Mouse (Mus musculus): ENCODE results near the gene Fam8a1.

Fam8a1 gene

DNA sequence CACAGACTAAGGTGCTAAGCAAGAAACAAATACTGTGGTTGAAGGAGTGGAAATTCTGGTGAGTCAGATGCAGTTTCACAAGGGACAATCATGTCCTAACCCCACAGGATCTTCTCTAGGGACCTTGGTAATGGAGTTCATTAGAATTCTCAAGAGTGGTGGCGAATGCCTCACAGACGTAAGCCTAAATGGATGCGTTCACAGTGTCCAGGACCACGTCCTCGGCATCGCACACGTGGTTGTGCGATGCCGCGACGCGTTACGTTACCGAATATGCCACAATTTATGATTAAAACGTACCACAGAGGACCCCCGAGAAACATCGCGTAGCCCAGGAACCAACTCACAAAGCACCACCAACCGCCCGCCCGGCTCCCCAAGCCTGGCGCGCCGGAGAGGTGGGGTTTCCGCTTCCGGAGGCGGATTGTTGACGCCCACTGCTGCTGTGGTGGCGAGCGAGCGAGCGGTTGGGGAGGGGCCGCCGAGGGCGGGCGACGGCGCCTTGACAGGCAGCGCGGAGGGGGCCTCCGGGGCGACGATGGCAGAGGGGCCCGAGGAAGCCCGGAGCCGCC is at the start of gene Fam8a1:
Gene Fam8a1 (plus strand): TSS at position 475 of the 572 bp plus-strand sequence.
- peak; percentile 95 for DNase-seq

DNA sequence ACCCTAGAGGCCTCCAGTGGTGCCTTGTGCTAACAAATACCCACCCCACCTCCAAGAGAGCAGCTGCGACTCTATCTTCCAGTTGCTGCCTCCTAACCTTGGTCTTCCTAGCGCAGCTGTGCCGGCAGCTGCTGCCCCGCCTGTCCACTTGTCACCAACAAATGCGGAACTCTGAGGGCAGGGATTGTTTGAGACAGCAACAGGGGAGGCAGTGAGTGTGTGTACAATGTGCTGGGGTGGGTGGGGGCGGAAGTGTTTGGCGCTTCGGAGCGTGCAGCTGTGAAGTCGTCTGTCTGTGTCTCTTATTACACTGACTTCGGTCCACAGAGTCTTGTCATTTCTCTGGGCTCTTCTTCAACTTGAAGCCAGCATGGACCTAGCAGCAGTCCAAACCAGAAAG is 49.7 kb upstream of the Fam8a1 start:
- DNase-seq: no peak

DNA sequence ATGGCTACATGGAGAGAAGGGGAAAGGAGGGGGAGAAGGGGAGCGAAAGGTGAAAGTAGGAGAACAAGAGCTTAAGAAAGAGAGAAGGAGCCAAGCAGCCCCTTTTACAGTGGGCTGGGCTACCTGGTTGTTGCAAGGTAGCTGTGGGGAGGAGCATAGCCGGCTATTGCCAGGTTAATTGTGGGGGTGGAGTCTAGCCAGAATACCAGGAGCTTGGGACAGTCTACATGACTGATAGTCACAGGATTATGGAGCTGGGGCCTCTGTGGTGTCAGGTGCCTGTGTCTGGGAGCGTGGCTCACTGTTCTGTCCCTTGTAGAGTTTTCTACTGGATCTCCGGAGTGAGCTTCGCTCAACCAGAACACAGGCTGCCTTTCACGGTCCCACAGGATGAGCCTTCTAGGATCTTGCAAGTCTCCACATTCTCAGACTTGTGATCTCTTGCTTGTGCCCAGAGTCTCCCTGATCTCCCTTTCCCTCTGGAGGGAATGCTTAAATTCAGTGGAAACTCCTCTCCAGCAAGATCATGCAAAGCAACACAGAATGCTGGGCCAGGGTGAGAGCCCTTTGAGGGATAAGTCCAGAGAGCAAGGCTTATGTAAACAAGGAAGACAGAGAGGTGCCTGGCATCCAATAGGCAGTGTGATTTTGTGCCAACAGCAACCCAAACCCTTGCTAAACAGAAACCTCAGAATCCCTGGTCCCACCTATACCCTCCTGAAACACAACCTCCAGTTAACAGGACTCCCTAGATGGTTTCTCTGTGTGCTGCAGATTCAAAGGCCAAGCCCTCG is 48.2 kb upstream of the Fam8a1 start:
- no peak for DNase-seq

DNA sequence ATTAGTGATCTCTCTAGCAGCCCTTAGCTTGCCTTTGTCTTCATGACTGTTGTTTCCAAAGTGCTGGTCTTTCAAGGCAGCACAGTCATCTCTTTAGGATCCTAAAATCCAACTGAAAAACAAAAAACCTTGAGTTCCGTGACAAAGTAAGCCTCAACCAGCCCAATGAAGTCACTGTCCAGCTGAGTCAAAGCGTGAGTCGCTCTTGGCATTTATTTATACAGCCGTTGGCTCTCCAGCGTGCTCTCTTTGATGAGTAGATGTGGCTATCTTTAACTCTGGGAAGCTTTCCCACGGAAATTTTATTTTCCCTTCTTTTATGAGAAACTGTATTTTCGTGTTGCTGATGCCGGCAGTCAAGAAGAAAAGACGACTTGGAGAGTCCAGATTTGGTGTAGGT is 42.7 kb upstream of the Fam8a1 start:
- no peak for DNase-seq

DNA sequence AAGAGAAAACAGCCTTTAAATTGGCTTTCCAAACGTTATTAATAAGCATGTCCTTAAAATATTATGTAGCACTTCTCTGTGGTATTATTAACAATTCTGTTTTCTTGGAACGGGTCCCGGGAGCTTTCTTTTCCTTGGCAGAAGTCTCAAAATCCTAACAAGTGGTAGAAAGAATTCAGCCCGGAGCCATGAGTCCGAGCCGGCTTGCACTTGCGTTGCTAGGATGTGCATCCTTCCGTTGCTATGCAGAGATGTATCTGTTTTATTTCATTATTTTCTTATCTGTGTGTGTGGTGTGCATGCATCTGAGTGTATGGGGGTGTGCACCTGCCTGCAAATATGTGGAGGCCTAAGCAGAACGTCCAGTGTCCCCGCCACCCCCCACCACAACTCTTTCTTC is 41.5 kb upstream of the Fam8a1 start:
- DNase-seq: no peak

DNA sequence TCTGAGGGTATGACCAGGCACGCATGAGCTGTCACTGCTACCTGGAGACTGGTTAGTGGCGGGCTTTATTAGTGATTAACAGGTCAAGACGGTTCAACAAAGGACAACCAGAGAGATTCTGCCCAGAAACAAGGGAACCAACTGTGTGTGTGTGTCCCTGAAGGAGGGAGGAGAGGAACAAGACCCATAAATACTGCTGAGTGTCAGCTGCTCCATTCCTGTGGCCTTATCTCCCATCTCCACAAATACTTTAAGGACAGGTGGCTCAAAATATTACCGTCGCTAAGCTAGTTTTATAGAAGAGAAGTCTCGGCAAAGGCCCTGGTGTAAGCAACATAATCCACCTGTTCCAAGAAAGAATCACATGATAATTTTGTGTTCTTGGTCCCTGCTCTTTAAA is 39.9 kb upstream of the Fam8a1 start:
- DNase-seq: no peak

DNA sequence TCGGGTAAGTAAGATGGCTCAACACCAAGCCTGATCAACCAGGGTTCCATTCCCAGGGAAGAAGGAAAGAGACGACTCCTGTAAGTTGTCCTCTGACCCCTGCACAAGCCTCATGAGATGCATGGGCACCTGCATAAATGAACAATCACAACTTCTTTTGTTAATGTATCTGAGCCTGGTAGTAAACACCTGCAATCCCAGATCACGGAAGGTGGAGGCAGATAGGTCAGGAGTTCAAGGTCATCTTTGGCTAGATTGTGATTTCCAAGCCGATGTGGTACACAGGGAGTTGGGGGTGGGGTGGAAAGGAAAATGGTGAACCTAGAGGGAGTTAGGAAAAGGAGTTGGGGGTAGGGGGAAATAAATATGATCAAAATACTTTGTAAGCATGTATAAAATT is 36.5 kb upstream of the Fam8a1 start:
- no peak for DNase-seq

DNA sequence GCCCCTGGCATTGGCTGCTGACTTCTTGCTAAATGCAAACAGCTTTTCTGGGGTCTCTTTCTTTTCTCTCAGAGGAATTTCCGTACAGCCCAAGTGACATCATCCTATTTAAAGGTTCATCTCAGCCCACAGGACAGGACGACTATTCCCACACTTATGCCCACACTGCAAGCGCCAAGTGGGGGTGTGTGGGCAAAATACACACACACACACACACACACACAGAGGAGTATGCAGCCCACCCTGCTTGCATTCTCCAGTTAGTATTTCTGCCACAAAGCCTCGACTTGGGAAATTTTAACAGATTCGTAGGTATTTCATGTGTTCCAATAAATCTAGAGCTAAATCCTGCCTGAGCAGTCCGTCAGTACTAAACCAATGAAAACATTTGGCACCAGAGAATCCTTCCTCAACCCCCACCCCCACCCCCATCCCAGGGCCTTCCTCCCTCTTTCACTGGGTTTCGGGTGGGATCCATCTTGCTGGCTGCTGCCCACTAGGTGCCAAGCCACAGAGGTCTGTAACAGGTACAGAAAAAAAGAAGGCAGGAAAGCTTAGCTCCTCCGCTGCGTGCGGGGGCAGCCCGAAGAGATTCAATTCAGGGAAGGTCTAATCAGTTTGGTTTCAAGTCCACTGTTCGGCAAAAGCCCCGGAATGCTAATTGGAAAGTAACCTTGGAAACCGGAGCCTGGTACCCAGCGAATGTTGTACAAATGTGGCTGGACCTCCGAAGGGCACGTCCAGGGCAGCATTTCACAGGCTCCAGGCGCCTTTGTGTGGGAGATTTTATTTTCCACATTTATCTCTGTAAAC is 35.8 kb upstream of the Fam8a1 start:
- no peak for DNase-seq

DNA sequence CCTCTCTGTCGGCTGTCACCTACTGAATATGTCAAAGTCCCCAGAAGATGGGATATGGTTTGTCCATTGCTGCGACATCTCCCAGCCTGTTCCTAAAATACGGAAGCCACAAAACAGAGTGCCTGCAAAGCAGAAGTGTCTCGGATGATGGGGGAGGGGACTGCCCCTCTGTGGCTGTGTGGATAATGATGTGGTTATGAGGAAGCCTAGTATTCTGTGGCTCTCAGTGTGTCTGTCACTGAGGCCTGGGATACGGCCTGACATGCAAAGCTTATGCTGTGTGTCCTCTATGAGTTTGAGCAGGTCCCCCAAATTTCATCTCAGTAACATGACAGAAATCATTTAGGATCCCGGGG is 35.2 kb upstream of the Fam8a1 start:
- no peak for DNase-seq

DNA sequence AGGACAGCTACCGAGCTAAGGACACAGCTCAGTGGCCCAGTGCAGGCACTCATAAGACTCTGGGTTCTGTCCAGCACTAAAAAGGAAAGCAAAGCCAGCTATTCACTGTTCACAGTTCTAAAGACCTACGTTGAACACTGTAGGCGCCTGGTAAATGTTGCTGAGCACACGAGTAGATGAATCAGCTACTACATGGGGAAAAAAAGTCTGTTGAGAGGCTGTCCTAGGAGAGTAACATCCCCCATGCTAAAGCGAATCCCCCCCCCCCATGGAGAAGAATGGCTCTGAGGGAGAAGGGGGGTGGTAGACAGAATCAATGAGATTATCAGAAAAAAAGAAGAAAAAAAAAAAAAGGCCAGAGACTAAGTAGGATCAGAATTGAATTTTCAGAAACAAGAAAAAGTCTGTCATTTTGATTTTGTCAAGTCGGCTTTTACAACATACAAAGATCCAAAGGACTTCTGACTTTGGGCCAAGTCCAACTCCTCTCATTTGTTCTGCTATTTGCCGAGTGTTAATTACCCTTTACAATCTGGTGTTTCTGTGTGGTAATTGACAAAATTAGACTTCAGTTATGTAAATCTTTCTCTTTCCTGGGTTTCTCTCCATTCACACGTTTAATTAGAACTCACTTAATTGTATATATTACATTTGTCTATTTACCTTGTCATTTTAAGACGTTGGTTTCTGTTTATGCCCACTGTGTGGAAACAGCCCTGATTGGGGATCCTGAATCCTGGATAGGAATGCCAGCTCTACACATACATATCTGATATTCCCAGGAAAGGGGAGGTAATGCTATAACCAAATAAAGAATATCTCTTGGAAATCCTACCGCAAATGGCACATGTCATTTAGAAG is 28.5 kb upstream of the Fam8a1 start:
- DNase-seq: no peak

DNA sequence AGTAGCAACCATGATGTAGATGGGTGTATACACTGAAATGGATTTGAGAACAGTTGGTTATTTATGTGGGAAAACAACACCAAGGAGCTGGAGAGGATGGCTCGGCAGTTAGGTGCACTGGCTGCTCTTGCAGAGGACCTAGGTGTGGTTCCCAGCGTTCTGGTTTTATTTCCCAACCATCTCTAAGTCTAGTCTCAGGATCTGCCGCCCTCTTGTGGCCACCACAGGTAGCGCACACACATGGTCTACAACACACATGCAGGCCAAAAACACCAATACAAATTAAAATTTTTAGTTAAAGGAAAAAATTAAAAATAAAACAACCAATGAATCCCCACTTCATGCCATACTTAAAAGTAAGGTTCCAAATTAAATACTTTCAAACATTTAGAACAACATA is 27.0 kb upstream of the Fam8a1 start:
- DNase-seq: no peak

DNA sequence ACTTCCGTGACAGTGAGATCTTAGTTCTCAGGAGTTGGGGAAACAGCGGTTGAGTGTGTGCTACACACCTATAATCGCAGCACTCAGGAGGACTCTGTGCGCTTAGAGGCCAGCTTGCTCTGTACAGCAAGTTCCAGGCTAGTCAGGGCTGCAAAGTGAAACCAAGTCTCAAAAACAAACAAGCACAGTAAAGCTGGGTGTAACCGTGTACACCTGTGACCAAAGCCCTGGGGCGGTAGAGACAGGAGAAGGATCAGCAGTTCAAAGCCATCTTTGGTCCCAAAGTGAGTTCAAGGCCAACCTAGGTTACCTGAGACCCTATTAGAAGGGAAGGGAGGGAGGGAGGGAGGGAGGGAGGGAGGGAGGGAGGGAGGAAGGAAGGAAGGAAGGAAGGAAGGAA is 25.1 kb upstream of the Fam8a1 start:
- DNase-seq: no peak

DNA sequence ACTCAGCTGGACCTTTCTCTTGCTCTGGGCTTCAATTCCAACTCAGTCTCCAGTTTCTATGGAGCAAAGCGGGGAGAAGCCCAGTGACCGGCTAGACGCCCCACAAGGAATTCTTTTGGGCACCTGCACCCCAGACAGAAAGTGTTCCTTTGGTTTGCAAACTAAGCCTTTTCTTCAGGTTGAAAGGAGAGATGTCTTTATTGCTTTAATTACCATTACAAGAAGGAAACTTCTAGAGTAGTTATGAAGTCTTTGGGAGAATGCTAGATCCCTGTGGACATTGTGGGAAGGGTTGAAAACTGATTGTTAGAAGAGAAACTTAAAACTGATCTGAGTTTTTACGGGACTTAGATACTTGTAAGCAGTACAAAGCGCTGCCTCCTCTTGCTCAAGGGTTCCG is 23.8 kb upstream of the Fam8a1 start:
- no peak for DNase-seq

DNA sequence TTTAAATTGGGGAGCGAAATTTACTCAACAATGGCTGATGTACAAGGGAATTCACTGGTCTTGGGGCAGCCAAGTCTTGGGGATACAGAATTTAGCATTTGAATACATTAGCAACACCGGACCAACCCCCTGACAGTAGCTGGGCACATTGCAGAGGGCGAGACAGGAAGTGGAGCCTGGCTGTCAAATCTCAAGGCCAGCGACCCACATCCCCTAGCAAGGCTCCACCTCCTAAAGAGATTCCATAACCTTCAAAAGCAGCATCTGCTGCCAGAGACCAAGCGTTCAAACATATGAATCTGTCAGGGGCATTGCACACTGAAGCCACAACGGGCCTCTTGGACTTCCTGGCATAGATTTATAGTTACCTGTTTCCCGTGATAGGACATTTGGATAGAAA is 17.5 kb upstream of the Fam8a1 start:
- no peak for DNase-seq

DNA sequence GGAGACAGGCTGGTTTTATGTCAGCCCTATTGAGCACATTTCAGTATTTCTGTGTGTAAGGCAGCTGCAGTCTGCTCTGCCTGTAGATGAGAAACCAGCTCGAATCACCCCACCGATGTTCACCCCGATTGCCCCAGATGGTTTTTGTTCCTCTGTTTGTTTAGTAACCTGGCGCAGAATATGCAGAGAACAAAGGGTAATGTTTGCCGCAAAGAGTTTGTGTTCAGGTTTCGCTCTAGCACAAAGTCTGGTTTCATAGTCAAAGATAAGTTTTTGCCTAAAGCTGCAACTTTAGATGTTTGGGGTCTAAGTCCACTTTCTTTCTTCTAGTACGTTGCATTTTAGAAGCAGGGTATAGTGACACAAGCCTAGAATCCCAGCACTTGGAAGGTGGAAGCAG is 16.7 kb upstream of the Fam8a1 start:
- DNase-seq: no peak

DNA sequence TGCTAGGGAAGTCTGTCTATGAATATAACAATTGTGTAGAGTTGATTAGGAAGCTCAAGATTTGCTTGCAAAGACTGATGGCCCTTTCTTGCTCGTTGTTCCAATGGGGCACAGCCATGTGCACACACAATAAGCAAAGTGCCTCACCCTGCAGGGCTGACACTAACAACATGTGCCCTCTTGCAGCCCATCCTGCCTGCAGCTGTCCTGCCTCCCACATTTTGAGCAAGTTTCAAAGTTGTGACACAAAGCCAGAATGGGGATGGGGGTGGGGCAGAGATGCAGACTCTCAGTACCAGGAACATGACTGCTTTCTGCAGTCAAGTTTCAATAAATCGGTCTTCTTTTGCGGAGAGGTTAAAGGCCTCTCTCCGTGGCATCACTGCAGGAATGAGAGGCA is 15.7 kb upstream of the Fam8a1 start:
- DNase-seq: no peak

DNA sequence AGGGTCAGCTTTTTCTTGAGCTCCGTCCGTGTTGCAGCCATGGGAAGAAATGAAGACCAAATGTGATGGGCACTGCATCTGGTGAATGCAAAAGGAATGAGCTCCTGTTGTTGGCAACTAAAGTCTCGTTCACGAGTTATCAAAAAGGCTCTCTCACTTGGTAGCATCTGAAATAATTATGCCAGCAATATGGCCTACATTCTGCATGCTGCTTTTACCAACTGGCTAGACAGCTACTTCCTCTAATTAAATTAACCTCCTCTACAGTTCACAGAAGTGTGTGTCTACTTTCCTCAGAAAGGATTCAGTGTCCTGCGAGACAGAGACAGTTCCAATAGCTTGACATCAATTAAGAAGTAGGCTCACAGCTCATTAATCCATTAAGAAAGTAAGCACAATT is 14.8 kb upstream of the Fam8a1 start:
- DNase-seq: no peak

DNA sequence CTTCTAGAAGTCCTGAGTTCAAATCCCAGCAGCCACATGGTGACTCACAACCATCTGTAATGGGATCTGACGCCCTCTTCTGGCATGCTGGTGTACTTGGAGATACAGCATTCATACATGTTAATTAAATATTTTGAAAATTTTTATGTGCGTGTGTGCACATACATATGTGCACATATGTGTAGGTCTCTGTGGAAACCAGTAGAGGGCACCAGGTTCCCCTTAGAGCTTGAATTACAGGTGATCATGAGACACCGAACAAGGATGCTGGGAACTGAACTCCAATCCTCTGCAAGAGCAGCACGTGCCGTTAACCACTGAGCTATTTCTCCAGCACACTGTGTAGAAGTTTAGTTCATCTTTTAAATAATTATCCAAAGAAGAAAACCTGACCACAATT is 10.1 kb upstream of the Fam8a1 start:
- no peak for DNase-seq

DNA sequence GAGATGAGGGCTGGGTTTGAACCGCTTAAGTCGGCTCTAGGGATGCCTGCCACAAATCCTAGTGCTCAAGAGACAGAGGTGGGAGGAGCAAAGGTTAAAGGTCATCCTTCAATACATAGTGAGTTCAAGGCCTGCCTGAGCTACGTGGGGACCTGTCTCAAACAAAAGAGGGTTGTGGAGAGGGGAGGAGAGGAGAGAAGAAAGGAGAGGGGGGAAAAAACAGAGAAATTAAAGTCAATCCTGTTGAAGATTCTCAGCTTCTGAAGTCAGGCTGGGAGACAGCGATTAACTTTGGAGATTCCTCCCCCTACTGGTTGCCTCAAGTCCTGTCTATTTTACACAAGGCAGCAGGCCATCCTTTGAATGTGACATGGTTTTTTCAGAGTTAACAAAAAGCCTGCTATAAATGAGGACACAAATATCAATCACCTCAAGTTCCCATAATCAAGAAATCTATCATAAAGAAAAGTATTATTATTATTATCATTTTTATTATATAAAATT is 5.8 kb upstream of the Fam8a1 start:
- DNase-seq: no peak

DNA sequence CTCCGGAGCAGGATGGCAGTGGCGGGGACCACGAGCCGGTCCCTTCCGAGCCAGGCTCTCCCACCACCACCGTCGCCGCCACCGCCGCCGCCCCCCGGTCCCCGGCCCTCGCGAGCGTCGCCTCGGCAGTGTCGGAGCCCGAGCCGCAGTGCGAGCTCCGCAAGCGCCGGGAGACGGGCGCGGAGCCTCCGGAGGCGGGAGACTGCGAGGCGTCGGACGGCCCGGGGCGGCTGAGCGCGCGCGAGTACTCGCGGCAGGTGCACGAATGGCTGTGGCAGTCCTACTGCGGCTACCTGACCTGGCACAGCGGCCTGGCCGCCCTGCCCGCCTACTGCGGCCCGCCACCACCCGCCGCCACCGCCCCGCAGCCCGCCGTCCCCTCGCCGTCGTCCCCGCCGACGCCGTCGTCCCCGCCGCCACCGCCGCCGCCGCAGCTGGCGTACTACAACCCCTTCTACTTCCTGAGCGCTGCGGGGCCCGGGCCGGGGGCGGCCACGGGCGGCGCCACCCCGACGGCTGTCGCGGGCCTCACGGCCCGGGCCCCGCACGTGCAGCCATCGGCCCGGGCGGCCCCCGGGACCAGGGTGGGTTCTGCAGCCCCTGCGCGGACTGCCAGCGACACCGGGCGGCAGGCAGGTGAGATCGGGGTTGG is 424 bp downstream of the Fam8a1 start:
- no peak for DNase-seq

DNA sequence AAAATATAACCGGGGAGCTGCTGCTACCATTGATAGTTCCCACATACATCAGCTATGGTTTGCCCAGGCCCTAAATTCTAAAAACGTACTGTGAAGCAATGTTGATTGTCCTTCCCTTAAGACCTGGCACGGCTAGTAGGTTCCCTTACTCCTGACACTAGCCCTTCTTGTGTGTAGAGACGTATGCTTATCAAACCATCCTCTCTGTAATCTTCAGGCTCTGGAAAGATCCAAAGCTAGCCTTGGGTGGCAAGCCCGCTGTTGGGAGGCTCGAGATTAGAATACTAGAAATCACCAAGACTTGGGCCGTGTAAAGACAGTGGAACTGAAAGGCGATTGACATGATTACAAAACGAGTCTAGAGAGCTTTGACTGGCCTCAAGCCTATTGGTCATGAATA is 1.2 kb downstream of the Fam8a1 start:
- no peak for DNase-seq

DNA sequence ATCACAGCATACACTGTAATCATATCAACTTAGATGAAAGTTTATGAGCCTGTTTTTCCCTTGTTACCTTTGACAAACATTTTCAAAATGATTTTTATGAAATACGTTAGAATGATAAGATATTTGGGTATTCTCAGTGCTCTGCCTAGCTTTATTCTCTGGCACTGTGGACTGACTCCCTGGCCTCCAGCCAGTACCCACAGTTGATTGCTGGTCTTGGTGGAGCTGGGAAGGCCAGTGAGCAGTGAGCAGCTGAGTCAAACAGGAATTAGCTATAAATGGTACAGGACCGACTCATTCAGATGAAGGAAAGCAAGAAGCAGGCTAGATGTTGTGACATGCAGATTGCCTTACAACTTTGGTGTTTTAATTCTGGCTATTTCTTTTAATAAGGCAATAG is 5.3 kb downstream of the Fam8a1 start:
- DNase-seq: no peak

DNA sequence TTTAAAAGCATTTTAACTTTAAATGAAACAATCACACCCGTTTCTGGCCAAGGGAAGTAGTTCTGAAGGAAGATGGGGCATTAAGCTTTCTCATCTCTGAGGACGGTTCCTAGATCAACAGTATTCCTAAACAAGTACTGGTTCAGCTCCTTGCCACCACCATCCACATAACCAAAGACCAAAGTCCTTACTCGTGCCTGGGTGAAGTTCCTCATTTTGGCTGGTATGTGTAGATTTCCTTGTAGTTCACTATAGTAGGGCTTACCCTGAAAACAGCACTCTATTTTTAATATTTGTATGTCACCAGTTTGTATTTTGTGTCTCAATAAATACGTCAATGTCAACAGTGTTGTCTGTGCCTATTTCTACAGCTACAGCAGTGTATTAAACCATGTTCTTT is 8.4 kb downstream of the Fam8a1 start:
- no peak for DNase-seq

All from kidney, adult 18-20 months (tissue).